Mouse (Mus musculus) olfactory bulb, adult 2 months (tissue): ENCODE measurements around the gene Dpysl4. TPM values are rescaled to one million over a fixed set of nuclear protein-coding genes. Genes with fewer than 3 reads are reported as not detected.
A peak's percentile ranks its signal among the peaks of the same experiment; 100 is the strongest.

Source experiments
- H3K27ac ChIP-seq: fragments of 200-500 bp; 2 replicates; pipeline ENCODE4 v1.5.1; 2012; ENCODE audit warnings: low read depth, low read length; ENCODE audit not compliant: insufficient read depth
- H3K4me1 ChIP-seq: fragments of 200-500 bp; 2 replicates; pipeline ENCODE4 v1.6.1; 2012; ENCODE audit warnings: low read length; ENCODE audit not compliant: control insufficient read depth, insufficient read depth
- H3K4me3 ChIP-seq: fragments of 200-500 bp; 2 replicates; pipeline ENCODE4 v1.5.1; 2012; ENCODE audit warnings: mild to moderate bottlenecking, low read depth, low read length, moderate library complexity; ENCODE audit not compliant: insufficient read depth
- CTCF ChIP-seq: fragments of 200-500 bp; IDR thresholded peaks from 2 replicates; pipeline ENCODE4 v1.5.1; 2012; ENCODE audit warnings: low read depth, mild to moderate bottlenecking, low read length, moderate library complexity; ENCODE audit not compliant: insufficient read depth
- POLR2A ChIP-seq: fragments of 200-500 bp; IDR thresholded peaks from 2 replicates; pipeline ENCODE4 v1.6.1; 2012; ENCODE audit warnings: mild to moderate bottlenecking, low read depth, low read length, moderate library complexity; ENCODE audit not compliant: insufficient read depth
- WGBS: fragments of 180-500 bp; shearing (Covaris S2); methylation state at CpG from one replicate; pipeline ENCODE4 v1.1.7; 2018; 5-methylcytosine and 5-hydroxymethylcytosine counted together
- polyA plus RNA-seq: library from polyadenylated mRNA; stranded (reverse); fragments of >200 nt; gene quantifications from 2 replicates; pipeline ENCODE4 v1.2.4, GENCODE M21; 2012; ENCODE audit warnings: low replicate concordance; ENCODE audit not compliant: missing spikeins, insufficient read depth, insufficient read length

The Dpysl4 gene
- polyA plus RNA-seq, 1 experiment: not detected

DNA sequence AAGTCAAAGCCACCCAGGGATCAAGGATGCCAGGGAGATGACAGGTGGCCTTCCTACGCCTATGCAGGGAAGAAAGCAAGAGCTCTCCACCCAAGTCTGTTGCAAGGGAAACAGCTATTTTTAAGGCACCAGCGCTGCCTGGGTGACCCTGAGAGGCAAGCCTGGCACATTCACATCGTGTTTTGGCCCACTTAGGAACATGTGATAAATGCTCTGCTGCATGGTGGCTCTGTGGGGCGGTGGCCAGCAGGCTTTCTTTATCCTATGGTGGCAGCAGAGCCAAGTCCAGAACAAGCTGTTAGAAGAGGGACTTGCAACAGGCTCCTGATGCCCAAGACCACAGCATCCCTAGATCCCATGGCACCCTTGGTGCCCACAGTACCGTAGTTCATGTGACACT, 49.4 kb downstream of the Dpysl4 start:
- peak overlapping the region; percentile 52; the same call in 1 of the 2 replicates for H3K27ac ChIP-seq
- no peak for TF ChIP-seq CTCF
- no peak for TF ChIP-seq POLR2A

DNA sequence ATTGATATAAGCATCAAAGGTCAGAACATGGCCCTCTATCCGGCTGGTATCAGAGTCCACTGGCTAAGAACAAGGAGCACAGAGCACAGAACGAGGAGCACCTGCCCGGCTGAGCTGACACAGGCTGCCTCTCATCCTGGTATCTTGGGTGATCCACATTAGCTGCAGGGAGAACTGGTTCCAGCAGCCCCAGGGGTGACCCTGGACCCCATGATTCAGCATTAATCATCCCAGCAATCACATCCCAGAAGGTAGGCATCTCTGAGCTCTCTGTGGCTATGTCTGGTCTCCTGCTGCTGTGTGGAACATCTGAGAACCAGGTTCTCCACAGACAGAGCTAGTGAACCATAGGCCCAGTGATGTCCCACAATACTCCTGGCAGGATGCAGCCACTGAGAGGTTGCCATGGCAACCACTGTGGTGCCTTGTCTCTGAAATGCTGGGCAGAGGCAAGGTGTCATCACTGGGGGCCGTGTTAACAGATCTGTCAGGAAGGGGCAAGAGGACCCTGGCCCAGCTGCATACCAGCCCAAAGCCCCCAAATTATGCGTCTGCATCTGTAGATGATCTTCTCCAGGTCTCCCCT, 51.2 kb downstream of the Dpysl4 start:
- whole genome bisulfite sequencing: 74% methylated on average over 5 of the region's 5 CpGs
- Histone ChIP-seq H3K27ac (peak overlapping the region; percentile 11), H3K4me1 (peaks cover 83% of the 10 kb centered on the region), H3K4me3 (no peak overlapping the region)
- TF ChIP-seq CTCF (no peak), POLR2A (no peak)

More for the DNA sequence above, 49.4 kb downstream of the Dpysl4 start:
- WGBS: 58% methylated on average over 5 of the region's 5 CpGs
- no peak overlapping the region for H3K4me3 ChIP-seq
- peaks cover 85% of the 10 kb centered on the region for H3K4me1 ChIP-seq

DNA sequence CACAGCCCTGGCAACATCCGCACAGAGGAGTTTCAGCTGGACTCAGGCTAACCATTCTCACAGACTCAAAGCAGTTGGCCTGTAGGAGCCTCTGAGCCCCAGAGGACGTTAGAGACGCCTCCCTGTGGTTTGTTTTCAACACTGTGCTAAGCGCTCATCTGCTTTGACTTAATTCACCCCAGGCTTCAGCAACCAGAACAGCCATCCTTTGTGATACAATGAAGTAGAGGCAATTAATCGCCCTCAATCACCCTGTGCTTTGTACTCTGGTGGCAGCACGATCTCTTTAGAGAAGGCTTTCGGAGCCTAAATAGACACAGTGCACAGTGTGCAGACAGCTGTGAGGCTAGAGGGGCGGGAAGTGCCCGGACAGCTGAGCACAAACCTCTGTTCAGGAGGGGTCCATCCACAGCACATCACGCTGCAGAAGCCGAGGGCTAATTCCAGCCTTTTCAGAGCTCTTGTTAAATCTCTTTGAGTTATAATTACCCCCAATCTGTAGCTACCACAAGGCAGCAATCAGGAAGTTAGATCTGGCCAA, 54.2 kb downstream of the Dpysl4 start:
- WGBS: 11% methylated on average over 11 of the region's 11 CpGs
- Histone ChIP-seq H3K27ac (peak overlapping the region; percentile 84), H3K4me1 (peaks cover 80% of the 10 kb centered on the region), H3K4me3 (no peak overlapping the region)
- TF ChIP-seq CTCF (no peak), POLR2A (no peak)

DNA sequence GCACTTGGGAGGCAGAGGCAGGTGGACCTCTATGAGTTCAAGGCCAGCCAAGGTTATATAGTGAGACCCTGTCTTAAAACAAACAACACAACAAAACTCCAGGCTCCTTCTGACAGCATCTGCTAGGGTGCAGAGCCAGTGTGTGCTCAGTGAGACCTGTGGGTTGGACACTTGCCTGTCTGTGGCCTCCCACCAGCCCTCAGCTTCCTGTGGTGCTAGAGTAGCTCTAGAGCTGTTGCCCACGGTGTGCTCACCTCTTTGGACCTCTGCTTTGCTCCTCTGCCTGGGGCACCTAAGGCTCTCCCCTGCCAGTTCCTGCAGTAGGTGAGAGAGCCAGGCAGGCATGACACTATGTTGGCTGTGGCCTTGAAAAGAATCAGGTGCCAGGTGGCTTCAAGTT, 58.0 kb downstream of the Dpysl4 start:
- Histone ChIP-seq H3K27ac (peak overlapping the region; percentile 81), H3K4me3 (no peak overlapping the region), H3K4me1 (peaks cover 80% of the 10 kb centered on the region)
- WGBS: 65% methylated on average over 1 of the region's 1 CpGs
- TF ChIP-seq CTCF (no peak), POLR2A (no peak)

DNA sequence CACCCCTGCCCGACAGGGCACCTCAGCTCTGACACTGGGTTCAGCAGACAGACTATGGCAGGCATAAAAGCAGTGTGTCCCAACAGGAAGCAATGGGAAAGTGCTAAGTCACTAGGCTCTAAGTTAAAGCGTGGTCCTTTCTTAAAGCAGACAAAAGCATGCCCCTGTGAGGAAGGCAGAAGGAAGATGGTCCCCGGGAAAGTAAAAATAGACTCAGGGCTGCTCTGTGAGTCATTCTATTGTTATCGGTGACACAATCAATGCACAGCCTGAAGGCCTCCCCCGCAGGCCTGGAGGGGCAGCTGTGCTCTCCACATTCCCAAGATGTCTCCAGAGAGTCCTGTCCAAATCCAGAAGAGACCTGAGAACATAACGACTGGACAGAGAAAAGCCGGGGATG, 60.1 kb downstream of the Dpysl4 start:
- H3K4me3 ChIP-seq: no peak overlapping the region
- H3K4me1 ChIP-seq: peaks cover 80% of the 10 kb centered on the region
- H3K27ac ChIP-seq: peak overlapping the region; percentile 81
- WGBS: 33% methylated on average over 7 of the region's 7 CpGs
- TF ChIP-seq CTCF: no peak
- TF ChIP-seq POLR2A: no peak

DNA sequence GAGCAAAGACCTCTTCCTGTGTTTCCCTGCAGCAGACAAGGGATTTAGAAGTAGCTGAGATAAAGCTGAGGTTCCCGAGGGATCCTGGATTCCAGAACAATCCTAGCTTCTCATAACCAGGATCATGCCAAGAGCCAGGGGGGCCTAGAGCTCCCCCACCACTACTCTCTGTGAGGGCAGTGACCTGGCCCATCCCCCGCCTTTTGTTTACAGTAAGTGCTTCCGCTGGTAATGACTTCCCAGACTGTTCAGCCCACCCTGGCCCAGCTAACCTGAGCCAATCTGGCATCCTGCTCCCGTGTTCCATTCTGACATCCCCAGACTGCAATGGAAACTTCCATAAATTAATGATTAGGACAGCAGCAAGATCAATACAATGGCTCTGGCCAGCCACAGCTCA, 61.6 kb downstream of the Dpysl4 start:
- Histone ChIP-seq H3K4me1 (peaks cover 81% of the 10 kb centered on the region), H3K4me3 (no peak overlapping the region), H3K27ac (peak overlapping the region; percentile 81)
- TF ChIP-seq POLR2A: no peak
- TF ChIP-seq CTCF: no peak
- 58% methylated on average over 4 of the region's 4 CpGs for WGBS

DNA sequence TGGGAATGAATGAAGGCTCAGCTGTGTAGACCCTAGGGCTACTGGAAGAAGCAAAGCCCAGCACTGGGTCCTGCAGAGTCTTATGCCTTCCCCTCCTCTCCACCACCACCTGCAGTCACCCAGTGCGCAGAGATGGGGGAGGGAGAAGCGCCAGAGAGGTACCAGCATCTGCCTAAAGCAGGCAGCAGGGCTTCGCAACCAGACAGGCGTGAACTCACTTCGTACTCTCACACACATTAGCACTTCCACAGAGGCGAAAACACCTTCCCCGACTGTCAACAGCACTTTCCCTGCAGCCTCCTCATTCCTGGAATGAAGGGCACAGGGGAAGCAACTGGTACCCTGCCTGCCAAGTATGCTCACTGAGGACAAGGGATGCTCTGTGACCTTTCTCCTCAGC, 63.6 kb downstream of the Dpysl4 start:
- Histone ChIP-seq H3K4me1 (peaks cover 83% of the 10 kb centered on the region), H3K4me3 (no peak overlapping the region), H3K27ac (peak overlapping the region; percentile 68)
- 27% methylated on average over 7 of the region's 7 CpGs for WGBS
- TF ChIP-seq CTCF (no peak), POLR2A (no peak)

DNA sequence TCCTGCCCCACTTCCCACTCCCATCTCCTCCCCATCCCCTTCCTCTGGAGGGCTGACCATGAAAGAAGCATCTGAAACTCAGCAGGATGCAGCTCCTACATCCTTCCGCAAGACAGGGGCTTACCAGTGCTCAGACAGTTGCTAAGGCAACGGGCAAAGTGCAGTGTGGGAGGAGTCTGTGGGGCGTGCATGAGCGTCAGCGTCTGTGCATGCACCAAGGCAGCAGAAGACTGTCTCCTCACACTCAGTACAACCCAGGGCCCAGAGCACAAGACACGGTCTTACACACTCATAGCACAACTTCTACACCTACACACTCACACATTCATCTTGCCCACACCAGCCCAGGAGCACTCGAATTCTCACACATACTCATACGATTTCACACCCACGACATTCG, 65.3 kb downstream of the Dpysl4 start:
- TF ChIP-seq POLR2A: no peak
- TF ChIP-seq CTCF: no peak
- Histone ChIP-seq H3K4me1 (peaks cover 82% of the 10 kb centered on the region), H3K4me3 (no peak overlapping the region), H3K27ac (peak overlapping the region; percentile 68)
- 24% methylated on average over 10 of the region's 10 CpGs for WGBS

Other genes with a start within 250 kb of the Dpysl4 start
- not detected in 2 replicates for gene Ppp2r2d, start 239.9 kb upstream of the Dpysl4 start, polyA plus RNA-seq
- gene Mapk1ip1, start 239.7 kb upstream of the Dpysl4 start, polyA plus RNA-seq: not detected in 2 replicates
- gene Bnip3, start 176.5 kb upstream of the Dpysl4 start, polyA plus RNA-seq: not detected in 2 replicates
- gene Jakmip3, start 145.3 kb upstream of the Dpysl4 start, polyA plus RNA-seq: not detected in 2 replicates
- not detected in 2 replicates for gene Lrrc27, start 127.0 kb downstream of the Dpysl4 start, polyA plus RNA-seq
- not detected in 2 replicates for gene Stk32c, start 127.3 kb downstream of the Dpysl4 start, polyA plus RNA-seq
- not detected in 2 replicates for gene Pwwp2b, start 162.5 kb downstream of the Dpysl4 start, polyA plus RNA-seq